Mouse (Mus musculus) MEL (cell line): Measurements from ENCODE around the gene Cpox.

Source experiments
- CTCF ChIP-seq, 3 experiments: IDR thresholded peaks in 2 of 3; conservative IDR thresholded peaks in 1 of 3; 2 replicates each; pipeline ENCODE4 v1.5.1; 2011 to 2012; ENCODE audit warnings: low read length in 3 of 3, low read depth in 2 of 3, mild to moderate bottlenecking in 2 of 3, improper control_type of control experiment in 1 of 3, inconsistent platforms in 1 of 3, mixed read lengths in 1 of 3, moderate library complexity in 1 of 3; ENCODE audit not compliant: control insufficient read depth in 1 of 3, insufficient read depth in 1 of 3, poor library complexity in 1 of 3, severe bottlenecking in 1 of 3
- POLR2AphosphoS2 ChIP-seq: IDR thresholded peaks from 2 replicates; pipeline ENCODE4 v1.6.1; 2011; ENCODE audit warnings: low read length, improper control_type of control experiment
- TCF12 ChIP-seq: IDR thresholded peaks from 2 replicates; pipeline ENCODE4 v1.6.1; 2014; ENCODE audit warnings: low read depth, mild to moderate bottlenecking, inconsistent platforms, low read length, improper control_type of control experiment, moderate library complexity
- USF1 ChIP-seq: IDR thresholded peaks from 2 replicates; pipeline ENCODE4 v1.6.1; 2014; ENCODE audit warnings: low read depth, mild to moderate bottlenecking, inconsistent platforms, low read length, improper control_type of control experiment, moderate library complexity

- no peak for TF ChIP-seq POLR2AphosphoS2
- TF ChIP-seq CTCF (IDR thresholded peaks at IDR 0.05 in 2 of 3, conservative IDR thresholded peaks at IDR 0.05 in 1 of 3; ENCODE audit: control insufficient read depth in 1 of 3, insufficient read depth in 1 of 3, low read depth in 2 of 3, low read length in 3 of 3, poor library complexity in 1 of 3, severe bottlenecking in 1 of 3), result no peak
- TF ChIP-seq USF1, result no peak
- no peak for TF ChIP-seq TCF12
These were observed 52.2 kb downstream of the Cpox start for GRCm38 (mm10) chr16:58722292-58722691.
